Mouse (Mus musculus) embryonic fibroblast, embryonic 13.5 days (primary cell): Measurements from ENCODE around the gene Olfr958.

ENCODE experiments used
- CTCF ChIP-seq: IDR thresholded peaks from 2 replicates; pipeline ENCODE4 v1.5.1; 2011; ENCODE audit warnings: mild to moderate bottlenecking, control low read depth, low read length, moderate library complexity, borderline replicate concordance; ENCODE audit not compliant: insufficient read depth
- POLR2A ChIP-seq: IDR thresholded peaks from 2 replicates; pipeline ENCODE4 v1.6.1; 2011; ENCODE audit warnings: low read depth, mild to moderate bottlenecking, control low read depth, low read length, moderate library complexity

- TF ChIP-seq CTCF, result no peak
- TF ChIP-seq POLR2A, result no peak
Observed at GRCm38 (mm10) chr9:39602536-39603332, 48.9 kb upstream of the Olfr958 start.
